Mouse (Mus musculus) brain, adult 2 months (tissue): ENCODE measurements around the gene Ube4a.
"Not testable (repeated sequence)": the region's sequence is repeated elsewhere in the genome, so short reads cannot be mapped to it uniquely, and the experiment has no call there.

Experiments used
- DNase-seq: peaks from one replicate; pipeline ENCODE4 v3.0.0; 2011; ENCODE audit warnings: low read depth, low spot score

Ube4a gene

GRCm38 (mm10) chr9:44981104-44981503 lies 15.7 kb upstream of the Ube4a start:
- DNase-seq, result no peak

DNA sequence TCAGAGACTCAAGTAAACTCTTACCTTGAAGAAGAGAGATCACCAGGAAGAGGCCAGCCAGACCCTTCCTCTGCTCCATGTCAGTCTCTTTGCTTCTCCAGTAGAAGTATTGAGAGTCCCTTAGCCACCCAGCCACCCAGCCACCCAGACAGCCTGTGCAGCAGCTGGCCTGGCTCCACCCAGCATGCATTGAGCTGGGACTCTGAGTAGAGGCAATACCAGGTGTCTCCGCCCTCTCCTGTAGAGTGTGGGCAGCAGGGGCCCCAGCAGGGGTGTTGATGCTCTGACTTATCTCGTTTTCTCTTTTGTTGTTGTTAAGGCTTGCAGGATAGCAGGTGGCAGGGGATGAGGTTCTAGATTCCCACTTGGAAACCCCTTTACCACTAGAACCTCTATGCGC lies 14.8 kb upstream of the Ube4a start, which contains the start of gene Cd3g:
Gene Cd3g, minus strand, starts transcription at position 190 of the 400 bp plus-strand sequence.
- DNase-seq, result no peak

DNA sequence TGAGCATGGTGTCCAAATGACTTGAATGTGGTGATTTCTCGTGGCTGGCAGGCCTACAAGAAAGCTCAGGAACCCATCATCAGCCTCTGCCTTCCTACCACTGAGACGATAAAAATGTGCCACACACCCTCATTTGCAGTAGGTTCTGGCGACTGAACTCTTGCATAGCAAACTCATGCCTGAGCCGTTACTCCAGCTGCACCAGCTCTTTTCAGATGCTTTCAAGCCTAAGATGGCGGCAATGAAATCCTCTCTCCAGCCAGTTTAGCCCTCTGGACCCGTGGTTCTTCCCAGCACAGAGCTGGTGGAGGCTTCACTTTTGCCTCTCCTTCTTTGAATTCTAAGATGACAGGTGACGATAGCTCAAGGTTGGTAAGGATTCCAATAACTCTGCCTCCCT lies 14.4 kb upstream of the Ube4a start:
- no peak for DNase-seq

GRCm38 (mm10) chr9:44977813-44978212 lies 12.4 kb upstream of the Ube4a start:
- DNase-seq, result no peak

DNA sequence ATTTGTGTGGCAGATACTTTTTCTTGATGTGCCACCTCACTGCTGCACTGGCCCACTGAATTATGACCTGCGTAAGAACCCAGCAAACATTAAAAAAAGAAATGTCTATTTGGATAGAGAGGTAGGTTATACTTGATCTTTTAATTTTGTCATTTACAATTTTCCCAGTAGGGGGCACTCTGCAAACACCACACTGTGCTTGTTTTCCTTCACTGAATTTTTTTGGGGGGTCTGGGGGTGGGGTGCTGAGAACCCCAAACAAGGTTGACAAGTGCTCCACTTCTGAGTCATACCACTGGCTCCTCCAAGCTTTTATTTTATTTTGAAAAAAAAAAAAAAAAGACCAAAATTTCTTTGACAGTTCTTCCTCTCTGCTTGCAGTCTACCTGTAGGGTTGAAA lies 4.0 kb upstream of the Ube4a start:
- DNase-seq, result no peak

- not testable (repeated sequence) for DNase-seq
Observed at GRCm38 (mm10) chr9:44967763-44968162, 2.4 kb upstream of the Ube4a start.

DNA sequence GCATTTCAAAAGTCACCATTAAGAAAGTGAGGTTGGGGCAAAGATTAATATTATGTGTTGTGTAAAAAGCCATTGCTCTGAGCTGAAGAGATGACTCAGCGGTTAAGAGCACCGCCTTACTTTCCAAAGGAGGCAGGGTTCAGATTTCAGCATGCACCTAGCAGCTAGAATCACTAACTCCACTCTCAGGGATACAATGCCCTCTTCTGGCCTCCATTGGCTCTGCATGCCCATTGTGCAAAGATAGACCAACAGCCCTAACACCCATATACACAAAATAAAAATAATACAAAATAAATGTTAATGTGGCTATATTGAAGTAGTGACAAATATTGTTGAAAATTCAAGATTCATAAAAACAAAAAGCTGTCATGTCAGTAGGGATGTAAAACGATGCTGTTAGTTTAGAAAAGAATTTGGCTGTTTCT lies 1.4 kb upstream of the Ube4a start:
- DNase-seq, result peak; percentile 90

- DNase-seq, result no peak
Observed at GRCm38 (mm10) chr9:44965833-44966466, 550 bp upstream of the Ube4a start.

GRCm38 (mm10) chr9:44954432-44954831 lies 11.0 kb downstream of the Ube4a start:
- DNase-seq, result no peak

DNA sequence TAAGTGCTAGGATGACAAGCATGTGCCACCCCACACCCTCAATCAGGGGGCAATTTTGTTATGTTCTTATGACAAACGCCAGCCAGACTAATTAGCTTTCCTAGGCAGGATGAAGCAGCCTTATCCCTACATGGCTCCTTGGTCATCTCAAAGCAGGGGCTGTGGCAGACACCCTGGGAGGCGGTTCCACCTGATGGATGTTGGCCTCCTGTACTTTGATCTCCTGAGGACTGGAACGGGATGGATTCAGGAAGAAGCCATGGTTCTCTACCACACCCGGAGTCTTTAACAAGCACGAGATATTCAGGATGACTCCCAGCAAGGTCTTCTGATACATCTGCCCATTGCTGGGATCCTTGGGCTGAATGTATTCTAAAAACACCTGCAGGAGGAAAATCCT lies 17.6 kb downstream of the Ube4a start:
- DNase-seq, result no peak

- DNase-seq, result peak; percentile 41
Observed at GRCm38 (mm10) chr9:44946185-44946695, 19.2 kb downstream of the Ube4a start.

DNA sequence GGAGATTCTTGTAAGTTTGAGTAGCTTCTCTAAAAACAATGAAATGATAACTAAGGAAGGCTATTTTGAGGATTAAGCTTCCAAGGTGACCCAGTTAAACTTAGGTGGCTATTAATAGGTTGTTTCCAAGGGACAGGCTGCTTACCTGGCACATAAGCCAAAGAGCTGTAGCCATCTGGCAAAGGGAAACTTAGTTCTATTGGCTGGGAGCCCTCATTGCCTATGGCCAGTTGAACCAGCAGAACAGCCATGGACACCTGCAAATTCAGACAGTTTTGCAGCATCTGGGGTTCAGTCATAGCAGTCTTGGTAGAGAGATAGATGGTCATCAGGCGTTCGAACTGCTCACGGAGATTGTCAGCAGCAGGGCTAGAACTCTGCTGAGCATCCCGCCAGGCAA lies 23.0 kb downstream of the Ube4a start:
- DNase-seq, result peak; percentile 94

DNA sequence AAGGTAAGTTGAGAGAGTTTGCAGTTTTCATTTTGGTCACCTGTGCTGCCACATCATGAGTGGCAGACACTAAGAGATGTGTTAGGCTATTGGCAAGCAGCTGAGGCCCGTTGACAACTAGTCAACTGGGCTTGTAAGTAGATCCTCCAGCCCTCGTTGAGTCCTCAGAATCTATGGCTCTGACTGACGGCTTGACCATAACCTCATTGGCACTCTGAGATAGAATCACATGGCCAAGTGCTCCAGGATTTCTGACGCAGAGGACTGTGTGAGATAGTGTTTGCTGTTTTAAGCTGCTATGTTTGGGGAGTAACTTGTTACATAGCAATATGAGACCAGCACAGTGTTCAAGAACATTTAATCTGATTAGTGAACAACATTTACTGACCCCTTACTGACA lies 23.6 kb downstream of the Ube4a start:
- peak; percentile 26 for DNase-seq

- DNase-seq, result no peak
Observed at GRCm38 (mm10) chr9:44921543-44921942, 43.9 kb downstream of the Ube4a start.

- no peak for DNase-seq
Observed at GRCm38 (mm10) chr9:44921123-44921468, 44.3 kb downstream of the Ube4a start.

DNA sequence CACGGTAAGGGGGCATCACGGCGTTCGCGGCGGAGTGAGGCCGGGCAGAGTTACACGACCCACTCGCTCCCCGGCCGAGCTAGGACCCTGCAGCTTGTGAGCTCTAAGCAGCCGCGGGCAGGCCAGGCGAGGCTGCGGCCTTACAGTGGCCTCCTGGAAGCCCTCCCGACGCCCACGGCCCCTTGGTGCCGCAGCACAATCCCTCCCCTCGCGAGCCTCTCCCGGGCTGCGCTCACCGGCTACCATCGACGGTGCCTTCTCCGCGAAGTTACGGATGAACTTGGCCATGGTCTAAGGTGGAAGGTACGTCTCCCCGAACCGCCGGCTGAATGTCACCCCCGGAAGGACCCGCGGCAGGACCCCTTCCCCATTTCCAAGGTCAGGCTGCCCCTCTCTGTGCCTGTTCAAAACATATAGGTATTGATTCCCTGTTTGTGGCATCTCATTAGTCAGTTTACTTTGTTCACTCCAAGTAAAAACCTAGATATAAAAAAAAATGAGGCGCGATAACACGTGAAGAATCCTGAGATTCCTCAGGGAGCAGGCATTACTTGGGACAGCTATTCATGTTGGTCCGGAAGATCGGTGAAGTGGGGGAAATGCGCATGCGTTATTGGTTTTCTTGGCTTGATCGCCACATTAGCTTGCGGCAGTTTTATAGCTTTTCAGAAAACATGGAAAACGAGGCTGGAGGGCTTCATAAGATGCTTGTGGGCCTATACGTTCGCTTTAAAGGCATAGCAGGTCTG lies 44.9 kb downstream of the Ube4a start, which contains the start of gene Atp5l:
Gene Atp5l, minus strand, starts transcription at position 369 of the 749 bp plus-strand sequence.
- DNase-seq, result peak; percentile 99

- DNase-seq, result no peak
Observed at GRCm38 (mm10) chr9:44919606-44920005, 45.8 kb downstream of the Ube4a start.

GRCm38 (mm10) chr9:44916196-44916595 lies 49.2 kb downstream of the Ube4a start:
- peak; percentile 67 for DNase-seq

GRCm38 (mm10) chr9:44914706-44915105 lies 50.7 kb downstream of the Ube4a start:
- peak; percentile 29 for DNase-seq

- peak; percentile 80 for DNase-seq
Observed at GRCm38 (mm10) chr9:44911365-44911764, 54.0 kb downstream of the Ube4a start.

GRCm38 (mm10) chr9:44905620-44906019 lies 59.8 kb downstream of the Ube4a start:
- DNase-seq, result peak; percentile 95

GRCm38 (mm10) chr9:44904964-44905363 lies 60.4 kb downstream of the Ube4a start:
- peak; percentile 98 for DNase-seq

GRCm38 (mm10) chr9:44903856-44904255 lies 61.5 kb downstream of the Ube4a start:
- no peak for DNase-seq
